Mouse (Mus musculus) T-helper 2 cell (primary cell): ENCODE results near the gene Ppwd1.
"Not testable (repeated sequence)": the region's sequence is repeated elsewhere in the genome, so short reads cannot be mapped to it uniquely, and the experiment has no call there.

Experiments
- in situ Hi-C: fragments of 300-600 bp; cut with MboI, MseI; formaldehyde crosslinking; loops from one replicate; pipeline ENCODE4 v1.15.1; 2025; ENCODE audit warnings: high pct_unique_total_duplicates

Ppwd1 gene

GRCm38 (mm10) chr13:104228384-104229066 lies at the start of gene Ppwd1, which contains the start of gene Cenpk:
TSS of gene Ppwd1 (minus strand) at chr13:104228843.
TSS of gene Cenpk (plus strand) at chr13:104228611.
- in situ Hi-C loops = no loop called here

- in situ Hi-C loops = no loop called here
These were observed 30.4 kb upstream of the Ppwd1 start for GRCm38 (mm10) chr13:104258997-104259396.

- in situ Hi-C loops = no loop called here
These were observed 538 bp upstream of the Ppwd1 start for GRCm38 (mm10) chr13:104229181-104229580.

GRCm38 (mm10) chr13:104227478-104227877 lies 1.2 kb downstream of the Ppwd1 start:
- in situ Hi-C loops = no loop called here

GRCm38 (mm10) chr13:104204313-104204712 lies 24.3 kb downstream of the Ppwd1 start:
- in situ Hi-C loops = no loop called here

- in situ Hi-C loops = not testable (repeated sequence)
These were observed 32.8 kb downstream of the Ppwd1 start for GRCm38 (mm10) chr13:104195891-104196290.

GRCm38 (mm10) chr13:104187357-104187756 lies 41.3 kb downstream of the Ppwd1 start:
- in situ Hi-C loops = no loop called here

- in situ Hi-C loops = no loop called here
These were observed 49.3 kb downstream of the Ppwd1 start for GRCm38 (mm10) chr13:104179176-104179888.

GRCm38 (mm10) chr13:104178650-104179121 lies 50.0 kb downstream of the Ppwd1 start, which contains the start of gene Trim23:
TSS of gene Trim23 (plus strand) at chr13:104178797.
- in situ Hi-C loops = no loop called here

GRCm38 (mm10) chr13:104177796-104178649 lies 50.6 kb downstream of the Ppwd1 start, which contains the start of gene Trappc13:
TSS of gene Trappc13 (minus strand) at chr13:104178469.
- in situ Hi-C loops = no loop called here

GRCm38 (mm10) chr13:104176874-104177273 lies 51.8 kb downstream of the Ppwd1 start:
- in situ Hi-C loops = no loop called here

GRCm38 (mm10) chr13:104172498-104172897 lies 56.1 kb downstream of the Ppwd1 start:
- in situ Hi-C loops = no loop called here

- in situ Hi-C loops = no loop called here
These were observed 56.9 kb downstream of the Ppwd1 start for GRCm38 (mm10) chr13:104171711-104172110.

- in situ Hi-C loops = no loop called here
These were observed 73.0 kb downstream of the Ppwd1 start for GRCm38 (mm10) chr13:104155686-104156085.
